Mouse (Mus musculus) stomach, embryonic 14.5 days (tissue): Measurements from ENCODE around the gene Cebpzos. TPM values are rescaled to one million over a fixed set of nuclear protein-coding genes. Genes with fewer than 3 reads are reported as not detected.
A peak's percentile ranks its signal among the peaks of the same experiment; 100 is the strongest.

Experiments
- ATAC-seq: fragments of 200-750 bp; cut with Nextera tagmentation; 2 replicates; pipeline ENCODE4 v1.8.0; 2017; ENCODE audit warnings: low read depth, moderate TSS enrichment; ENCODE audit not compliant: insufficient number of reproducible peaks, insufficient read depth, low FRiP score
- H3K27ac ChIP-seq: fragments of 300-500 bp; sonication (generic); 2 replicates; pipeline ENCODE4 v1.5.1; 2014; ENCODE audit warnings: mild to moderate bottlenecking, low read length, moderate library complexity, mixed read lengths
- H3K27me3 ChIP-seq: fragments of 300-500 bp; sonication (generic); 2 replicates; pipeline ENCODE4 v1.6.1; 2014; ENCODE audit warnings: low read length, control low read depth, mixed read lengths; ENCODE audit not compliant: control insufficient read depth, insufficient read depth
- H3K36me3 ChIP-seq: fragments of 300-500 bp; sonication (generic); 2 replicates; pipeline ENCODE4 v1.6.1; 2014; ENCODE audit warnings: mild to moderate bottlenecking, control low read depth, low read length, moderate library complexity, mixed read lengths; ENCODE audit not compliant: control insufficient read depth, insufficient read depth
- H3K4me1 ChIP-seq: fragments of 300-500 bp; sonication (generic); 2 replicates; pipeline ENCODE4 v1.6.1; 2014; ENCODE audit warnings: low read length, control low read depth, mixed read lengths; ENCODE audit not compliant: control insufficient read depth, insufficient read depth
- H3K4me2 ChIP-seq: fragments of 300-500 bp; sonication (generic); replicated peaks from 2 replicates; pipeline ENCODE4 v1.6.1; 2014; ENCODE audit warnings: low read depth, low read length, control low read depth
- H3K4me3 ChIP-seq: fragments of 300-500 bp; sonication (generic); 2 replicates; pipeline ENCODE4 v1.5.1; 2014; ENCODE audit warnings: low read depth, low read length, control low read depth
- H3K9ac ChIP-seq: fragments of 300-500 bp; sonication (generic); replicated peaks from 2 replicates; pipeline ENCODE4 v1.6.1; 2014; ENCODE audit warnings: low read depth, mild to moderate bottlenecking, control low read depth, low read length, moderate library complexity, mixed read lengths
- H3K9me3 ChIP-seq: fragments of 300-500 bp; sonication (generic); 2 replicates; pipeline ENCODE4 v1.6.1; 2016; ENCODE audit warnings: low read depth, low read length, control low read depth; ENCODE audit not compliant: control insufficient read depth
- WGBS: fragments of 180-500 bp; shearing (Covaris S2); extraction: QIAGEN DNeasy Blood & Tissue Kit; methylation state at CpG from one replicate; pipeline ENCODE4 v1.1.7; 2014; 5-methylcytosine and 5-hydroxymethylcytosine counted together
- polyA plus RNA-seq: library from polyadenylated mRNA; unstranded; fragments of >200 nt; fragmentation: Nextera tagmentation; extraction: Ambion mirVana; gene quantifications from 2 replicates; pipeline ENCODE4 v1.2.1, GENCODE M21; 2014

The Cebpzos gene
- polyA plus RNA-seq, 1 experiment from 2014 or later: 113 TPM

- no peak for ATAC-seq
- Histone ChIP-seq H3K4me1 (peaks cover 11% of the 10 kb centered on the region; the same call in 1 of the 2 replicates), H3K27me3 (no peaks in the 10 kb centered on the region), H3K9me3 (no peaks in the 10 kb centered on the region), H3K4me3 (peak overlapping the region; percentile 57), H3K4me2 (peak overlapping the region; percentile 65), H3K27ac (peak overlapping the region; percentile 74; the same call in 1 of the 2 replicates), H3K9ac (peak overlapping the region; percentile 57), H3K36me3 (peaks cover 29% of the 10 kb centered on the region; the same call in 1 of the 2 replicates)
- 1% methylated on average over 11 of the region's 11 CpGs for WGBS
Measured at GRCm38 (mm10) chr17:78916899-78917298, 599 bp downstream of the Cebpzos start.

- Histone ChIP-seq H3K4me2 (peak overlapping the region; percentile 65), H3K4me1 (peaks cover 11% of the 10 kb centered on the region; the same call in 1 of the 2 replicates), H3K27ac (no peak overlapping the region), H3K4me3 (no peak overlapping the region; the same call in 1 of the 2 replicates), H3K36me3 (peaks cover 36% of the 10 kb centered on the region), H3K27me3 (no peaks in the 10 kb centered on the region), H3K9me3 (no peaks in the 10 kb centered on the region), H3K9ac (no peak overlapping the region)
- 51% methylated on average over 6 of the region's 6 CpGs for WGBS
- no peak for ATAC-seq
Measured at GRCm38 (mm10) chr17:78917696-78918095, 1.4 kb downstream of the Cebpzos start.

- ATAC-seq: no peak
- no peak overlapping the region for H3K27ac ChIP-seq
- H3K4me1 ChIP-seq: peaks cover 5% of the 10 kb centered on the region; the same call in 1 of the 2 replicates
- H3K27me3 ChIP-seq: no peaks in the 10 kb centered on the region
- peaks cover 39% of the 10 kb centered on the region for H3K36me3 ChIP-seq
- H3K9me3 ChIP-seq: no peaks in the 10 kb centered on the region
- peak overlapping the region; percentile 66 for H3K4me2 ChIP-seq
- 77% methylated on average over 2 of the region's 2 CpGs for WGBS
- H3K9ac ChIP-seq: peak overlapping the region; percentile 74; the same call in 1 of the 2 replicates
- H3K4me3 ChIP-seq: peak overlapping the region; percentile 93
Measured at GRCm38 (mm10) chr17:78935857-78936256, 19.6 kb downstream of the Cebpzos start.

GRCm38 (mm10) chr17:78936466-78937228 lies 20.3 kb downstream of the Cebpzos start, which contains the start of the genes Cebpz and Ndufaf7:
Gene Cebpz, minus strand, starts transcription at chr17:78937066.
Gene Ndufaf7, plus strand, starts transcription at chr17:78937136.
- Histone ChIP-seq H3K4me1 (peaks cover 5% of the 10 kb centered on the region; the same call in 1 of the 2 replicates), H3K27ac (no peak within 1 kb of the TSS), H3K9ac (peak within 1 kb of the TSS; percentile 74), H3K4me3 (peak within 1 kb of the TSS; percentile 93), H3K36me3 (peaks cover 33% of the 10 kb centered on the region), H3K27me3 (no peaks in the 10 kb centered on the region), H3K9me3 (no peaks in the 10 kb centered on the region), H3K4me2 (peak within 1 kb of the TSS; percentile 66)
- under 1% methylated on average over 45 of the region's 45 CpGs for WGBS
- peak; percentile 99 for ATAC-seq

GRCm38 (mm10) chr17:78937229-78937853 lies 21.0 kb downstream of the Cebpzos start:
- Histone ChIP-seq H3K4me3 (peak overlapping the region; percentile 93), H3K27me3 (no peaks in the 10 kb centered on the region), H3K9ac (peak overlapping the region; percentile 56), H3K4me1 (peaks cover 5% of the 10 kb centered on the region; the same call in 1 of the 2 replicates), H3K36me3 (peaks cover 34% of the 10 kb centered on the region), H3K4me2 (peak overlapping the region; percentile 53), H3K9me3 (no peaks in the 10 kb centered on the region), H3K27ac (no peak overlapping the region)
- peak; percentile 38; the same call in 1 of the 2 replicates for ATAC-seq
- 7% methylated on average over 26 of the region's 26 CpGs for WGBS

- Histone ChIP-seq H3K27me3 (no peaks in the 10 kb centered on the region), H3K27ac (no peak overlapping the region), H3K9me3 (no peaks in the 10 kb centered on the region), H3K36me3 (peaks cover 29% of the 10 kb centered on the region), H3K4me1 (peaks cover 5% of the 10 kb centered on the region; the same call in 1 of the 2 replicates), H3K9ac (no peak overlapping the region), H3K4me3 (no peak overlapping the region), H3K4me2 (no peak overlapping the region)
- 87% methylated on average over 4 of the region's 4 CpGs for WGBS
- ATAC-seq: no peak
Measured at GRCm38 (mm10) chr17:78938927-78939326, 22.6 kb downstream of the Cebpzos start.

GRCm38 (mm10) chr17:78942579-78942978 lies 26.3 kb downstream of the Cebpzos start:
- Histone ChIP-seq H3K36me3 (peaks cover 28% of the 10 kb centered on the region), H3K4me2 (no peak overlapping the region), H3K27me3 (no peaks in the 10 kb centered on the region), H3K9ac (no peak overlapping the region), H3K27ac (no peak overlapping the region), H3K9me3 (no peaks in the 10 kb centered on the region), H3K4me3 (no peak overlapping the region), H3K4me1 (peaks cover 3% of the 10 kb centered on the region; the same call in 1 of the 2 replicates)
- no peak for ATAC-seq
- WGBS: 45% methylated on average over 11 of the region's 11 CpGs

GRCm38 (mm10) chr17:78951225-78951624 lies 34.9 kb downstream of the Cebpzos start:
- no peaks in the 10 kb centered on the region for H3K4me1 ChIP-seq
- no peak overlapping the region for H3K9ac ChIP-seq
- peaks cover 53% of the 10 kb centered on the region for H3K36me3 ChIP-seq
- H3K27ac ChIP-seq: no peak overlapping the region
- no peaks in the 10 kb centered on the region for H3K9me3 ChIP-seq
- WGBS: 92% methylated on average over 5 of the region's 5 CpGs
- no peak for ATAC-seq
- no peak overlapping the region for H3K4me3 ChIP-seq
- H3K4me2 ChIP-seq: no peak overlapping the region
- no peaks in the 10 kb centered on the region for H3K27me3 ChIP-seq
